Mouse (Mus musculus): ENCODE measurements around the gene Zfp93. TPM values are rescaled to one million over a fixed set of nuclear protein-coding genes. Genes with fewer than 3 reads are reported as not detected.
"Not testable (repeated sequence)": the region's sequence is repeated elsewhere in the genome, so short reads cannot be mapped to it uniquely, and the experiment has no call there.

Gene Zfp93
- total RNA-seq, 2 experiments from 2014 or later: 14.8 to 15.2 TPM

- no peak for TF ChIP-seq CTCF (conservative IDR thresholded peaks at IDR 0.05)
- no peak for DNase-seq (ENCODE audit: low spot score in 2 of 2)
- Histone ChIP-seq H3K4me3 (no peak overlapping the region), H3K27ac (no peak overlapping the region)
These were observed 4.2 kb downstream of the Zfp93 start for GRCm38 (mm10) chr7:24274456-24274855.

- DNase-seq (ENCODE audit: low spot score in 2 of 2); H3K4me3 ChIP-seq; H3K27ac ChIP-seq: not testable (repeated sequence)
These were observed 8.6 kb downstream of the Zfp93 start for GRCm38 (mm10) chr7:24278771-24279170.

- Histone ChIP-seq H3K27ac (no peak overlapping the region), H3K4me3 (no peak overlapping the region)
- TF ChIP-seq CTCF (conservative IDR thresholded peaks at IDR 0.05): no peak
- DNase-seq (ENCODE audit: low spot score in 2 of 2): no peak
These were observed 10.0 kb downstream of the Zfp93 start for GRCm38 (mm10) chr7:24280031-24280857.

GRCm38 (mm10) chr7:24280858-24281145, 10.6 kb downstream of the Zfp93 start:
- Histone ChIP-seq H3K27ac (no peak overlapping the region), H3K4me3 (no peak overlapping the region)
- TF ChIP-seq CTCF (conservative IDR thresholded peaks at IDR 0.05): no peak
- DNase-seq (ENCODE audit: low spot score in 2 of 2): no peak

GRCm38 (mm10) chr7:24286090-24286489, 15.9 kb downstream of the Zfp93 start:
- DNase-seq (ENCODE audit: low spot score in 2 of 2): no peak
- Histone ChIP-seq H3K27ac (no peak overlapping the region), H3K4me3 (no peak overlapping the region)
- TF ChIP-seq CTCF (conservative IDR thresholded peaks at IDR 0.05): peak; percentile 60

GRCm38 (mm10) chr7:24286916-24287315, 16.7 kb downstream of the Zfp93 start:
- DNase-seq (ENCODE audit: low spot score in 2 of 2): no peak
- Histone ChIP-seq H3K27ac (no peak overlapping the region), H3K4me3 (no peak overlapping the region)
- no peak for TF ChIP-seq CTCF (conservative IDR thresholded peaks at IDR 0.05)

- H3K27ac ChIP-seq: no peak overlapping the region
- H3K4me3 ChIP-seq: no peak overlapping the region
- DNase-seq (ENCODE audit: low spot score in 2 of 2): no peak
- peak; percentile 58 for TF ChIP-seq CTCF (conservative IDR thresholded peaks at IDR 0.05)
These were observed 17.4 kb downstream of the Zfp93 start for GRCm38 (mm10) chr7:24287670-24288069.

GRCm38 (mm10) chr7:24288512-24288911, 18.3 kb downstream of the Zfp93 start:
- H3K4me3 ChIP-seq: no peak overlapping the region
- H3K27ac ChIP-seq: peak overlapping the region; percentile 57; the same call in 1 of the 2 replicates
- no peak for TF ChIP-seq CTCF (conservative IDR thresholded peaks at IDR 0.05)
- DNase-seq (ENCODE audit: low spot score in 2 of 2): peak; percentile 58 to 62

GRCm38 (mm10) chr7:24290106-24290693, 20.0 kb downstream of the Zfp93 start:
- TF ChIP-seq CTCF (conservative IDR thresholded peaks at IDR 0.05): no peak
- no peak for DNase-seq (ENCODE audit: low spot score in 2 of 2)
- H3K4me3 ChIP-seq: no peak overlapping the region
- H3K27ac ChIP-seq: no peak overlapping the region

- no peak overlapping the region for H3K27ac ChIP-seq
- no peak for TF ChIP-seq CTCF (conservative IDR thresholded peaks at IDR 0.05)
- no peak for DNase-seq (ENCODE audit: low spot score in 2 of 2)
- H3K4me3 ChIP-seq: no peak overlapping the region
These were observed 21.3 kb downstream of the Zfp93 start for GRCm38 (mm10) chr7:24291387-24292090.

GRCm38 (mm10) chr7:24293061-24293851, 23.0 kb downstream of the Zfp93 start:
- Histone ChIP-seq H3K27ac (no peak overlapping the region; the same call in 1 of the 2 replicates), H3K4me3 (no peak overlapping the region)
- TF ChIP-seq CTCF (conservative IDR thresholded peaks at IDR 0.05): no peak
- peak; percentile 32 to 54 for DNase-seq (ENCODE audit: low spot score in 2 of 2)

- DNase-seq (ENCODE audit: low spot score in 2 of 2): no peak
- no peak overlapping the region for H3K4me3 ChIP-seq
- no peak for TF ChIP-seq CTCF (conservative IDR thresholded peaks at IDR 0.05)
- no peak overlapping the region for H3K27ac ChIP-seq
These were observed 24.5 kb downstream of the Zfp93 start for GRCm38 (mm10) chr7:24294763-24295162.

- Histone ChIP-seq H3K4me3 (no peak overlapping the region), H3K27ac (no peak overlapping the region)
- TF ChIP-seq CTCF (conservative IDR thresholded peaks at IDR 0.05): no peak
- no peak for DNase-seq (ENCODE audit: low spot score in 2 of 2)
These were observed 25.2 kb downstream of the Zfp93 start for GRCm38 (mm10) chr7:24295376-24295775.
